Mouse (Mus musculus) liver, adult 2 months (tissue): ENCODE results near the gene Cd3eap. TPM values are rescaled to one million over a fixed set of nuclear protein-coding genes. Genes with fewer than 3 reads are reported as not detected.

Source experiments
- DNase-seq: peaks from one replicate; pipeline ENCODE4 v3.0.0-alpha.2; 2011; ENCODE audit warnings: low read depth, low spot score; ENCODE audit errors: extremely low read depth
- H3K27ac ChIP-seq: fragments of 200-500 bp; replicated peaks from 2 replicates; pipeline ENCODE4 v1.5.1; 2012; ENCODE audit warnings: low read depth, mild to moderate bottlenecking, control low read depth, inconsistent platforms, low read length; ENCODE audit not compliant: insufficient read depth
- H3K27me3 ChIP-seq: fragments of 200-500 bp; 2 replicates; pipeline ENCODE4 v1.6.1; 2012; ENCODE audit warnings: mild to moderate bottlenecking, moderate library complexity, low read length, inconsistent platforms; ENCODE audit not compliant: control insufficient read depth, insufficient read depth
- H3K36me3 ChIP-seq: fragments of 200-500 bp; 2 replicates; pipeline ENCODE4 v1.6.1; 2012; ENCODE audit warnings: low read length, inconsistent platforms; ENCODE audit not compliant: control insufficient read depth, insufficient read depth
- H3K4me1 ChIP-seq: fragments of 200-500 bp; 2 replicates; pipeline ENCODE4 v1.6.1; 2011; ENCODE audit warnings: low read length; ENCODE audit not compliant: control insufficient read depth, insufficient read depth
- H3K4me3 ChIP-seq: fragments of 200-500 bp; 2 replicates; pipeline ENCODE4 v1.5.1; 2011; ENCODE audit warnings: low read depth, mild to moderate bottlenecking, control low read depth, low read length, moderate library complexity; ENCODE audit not compliant: insufficient read depth
- H3K79me2 ChIP-seq: fragments of 200-500 bp; 2 replicates; pipeline ENCODE4 v1.6.1; 2012; ENCODE audit warnings: inconsistent platforms, mild to moderate bottlenecking, low read length, moderate library complexity; ENCODE audit not compliant: control insufficient read depth, insufficient read depth
- H3K9ac ChIP-seq: fragments of 200-500 bp; 2 replicates; pipeline ENCODE4 v1.6.1; 2012; ENCODE audit warnings: low read depth, mild to moderate bottlenecking, control low read depth, inconsistent platforms, low read length
- CTCF ChIP-seq: fragments of 200-500 bp; IDR thresholded peaks from 2 replicates; pipeline ENCODE4 v1.5.1; 2011; ENCODE audit warnings: low read depth, low read length, control low read depth
- POLR2A ChIP-seq: fragments of 200-500 bp; IDR thresholded peaks from 2 replicates; pipeline ENCODE4 v1.6.1; 2011; ENCODE audit warnings: low read length, control low read depth; ENCODE audit not compliant: insufficient read depth; ENCODE audit errors: extremely low read depth
- WGBS: fragments of 180-500 bp; shearing (Covaris S2); methylation state at CpG from one replicate; pipeline ENCODE4 v1.1.7; 2018; 5-methylcytosine and 5-hydroxymethylcytosine counted together
- polyA plus RNA-seq: library from polyadenylated mRNA; depleted of rRNA; stranded (reverse); fragments of >200 nt; gene quantifications from 2 replicates; pipeline ENCODE4 v1.2.3, GENCODE M21; 2012
- total RNA-seq: library from RNA; depleted of rRNA; stranded (reverse); fragments of >200 nt; gene quantifications from 2 replicates; pipeline ENCODE4 v1.2.3, GENCODE M21; 2014

Gene Cd3eap
- total and polyA plus RNA-seq, 2 experiments = 1.3 to 6.5 TPM

DNA sequence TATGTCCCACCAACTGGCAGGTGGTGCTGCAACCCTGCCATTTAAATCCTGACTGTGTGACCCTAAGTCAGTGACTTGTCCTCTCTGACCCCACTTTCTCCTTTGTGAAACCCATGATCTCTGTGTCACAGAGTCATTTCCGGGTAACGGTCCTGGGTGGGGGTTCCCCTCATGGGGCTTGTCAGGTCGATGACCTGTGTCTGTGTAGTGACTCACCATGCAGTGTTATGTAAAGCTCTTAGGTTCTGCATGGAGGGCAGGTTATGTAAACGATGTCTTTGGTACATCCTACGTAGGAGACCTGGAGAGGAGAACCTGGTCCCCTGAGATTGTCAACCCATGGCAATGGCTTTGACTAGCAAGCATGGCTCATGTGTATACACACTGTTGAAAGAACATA, 37.8 kb downstream of the Cd3eap start:
- no peak overlapping the region for H3K9ac ChIP-seq
- DNase-seq = no peak
- H3K27me3 ChIP-seq = no peaks in the 10 kb centered on the region
- H3K79me2 ChIP-seq = no peaks in the 10 kb centered on the region
- no peak overlapping the region for H3K27ac ChIP-seq
- WGBS = 8% methylated on average over 5 of the region's 5 CpGs
- no peaks in the 10 kb centered on the region; the same call in 1 of the 2 replicates for H3K4me1 ChIP-seq
- H3K4me3 ChIP-seq = no peak overlapping the region
- no peak for TF ChIP-seq POLR2A
- no peak for TF ChIP-seq CTCF
- no peaks in the 10 kb centered on the region for H3K36me3 ChIP-seq

DNA sequence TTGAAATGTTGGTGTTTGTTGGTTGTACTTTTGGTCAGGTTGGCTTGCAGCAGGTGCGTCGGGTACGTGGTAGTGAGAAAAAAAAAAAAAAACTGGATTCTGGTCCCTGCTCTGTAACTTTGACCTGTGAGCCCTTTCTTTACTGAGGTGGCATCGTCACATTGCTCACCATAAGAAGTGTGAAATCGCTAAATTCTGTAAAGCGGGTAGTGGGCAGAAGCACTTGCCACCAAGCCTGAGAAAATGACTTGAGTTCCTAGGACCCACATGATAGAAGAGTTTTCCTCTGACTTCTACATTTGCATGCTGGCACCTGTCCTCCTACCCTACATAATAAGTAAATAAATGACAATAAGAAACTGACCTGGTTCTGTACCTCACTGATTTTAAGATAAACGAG, 38.6 kb downstream of the Cd3eap start:
- Histone ChIP-seq H3K36me3 (no peaks in the 10 kb centered on the region), H3K4me1 (no peaks in the 10 kb centered on the region; the same call in 1 of the 2 replicates), H3K27ac (no peak overlapping the region), H3K9ac (no peak overlapping the region), H3K79me2 (no peaks in the 10 kb centered on the region), H3K4me3 (no peak overlapping the region), H3K27me3 (no peaks in the 10 kb centered on the region)
- no peak for DNase-seq
- WGBS = 17% methylated on average over 7 of the region's 7 CpGs
- TF ChIP-seq POLR2A = no peak
- TF ChIP-seq CTCF = no peak

DNA sequence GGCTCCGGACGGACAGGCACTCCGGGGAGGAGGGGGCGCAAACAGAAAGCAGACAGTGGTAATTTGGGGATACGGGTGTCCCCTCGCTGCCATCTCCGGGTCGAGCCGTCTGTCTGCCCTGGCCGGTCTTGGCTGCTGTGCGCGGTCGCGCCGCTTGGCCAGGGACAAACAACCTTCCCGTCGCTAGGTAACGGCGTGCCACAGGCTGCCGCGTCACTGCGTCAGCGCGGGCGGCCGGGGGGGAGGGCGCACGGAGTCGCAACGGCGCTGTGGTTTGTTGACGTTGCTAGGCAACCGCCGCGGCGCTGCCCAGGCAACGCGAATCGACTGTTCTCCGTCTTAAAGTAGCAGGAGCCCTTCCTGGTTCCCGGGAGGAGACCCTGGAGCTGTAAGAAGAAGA, 39.4 kb downstream of the Cd3eap start:
- DNase-seq = peak; percentile 80
- H3K4me3 ChIP-seq = peak overlapping the region; percentile 52; the same call in 1 of the 2 replicates
- TF ChIP-seq CTCF = peak; percentile 31
- no peak for TF ChIP-seq POLR2A
- H3K79me2 ChIP-seq = no peaks in the 10 kb centered on the region
- H3K9ac ChIP-seq = peak overlapping the region; percentile 54
- H3K36me3 ChIP-seq = no peaks in the 10 kb centered on the region
- no peaks in the 10 kb centered on the region; the same call in 1 of the 2 replicates for H3K4me1 ChIP-seq
- under 1% methylated on average over 41 of the region's 41 CpGs for WGBS
- no peak overlapping the region for H3K27ac ChIP-seq
- no peaks in the 10 kb centered on the region for H3K27me3 ChIP-seq

DNA sequence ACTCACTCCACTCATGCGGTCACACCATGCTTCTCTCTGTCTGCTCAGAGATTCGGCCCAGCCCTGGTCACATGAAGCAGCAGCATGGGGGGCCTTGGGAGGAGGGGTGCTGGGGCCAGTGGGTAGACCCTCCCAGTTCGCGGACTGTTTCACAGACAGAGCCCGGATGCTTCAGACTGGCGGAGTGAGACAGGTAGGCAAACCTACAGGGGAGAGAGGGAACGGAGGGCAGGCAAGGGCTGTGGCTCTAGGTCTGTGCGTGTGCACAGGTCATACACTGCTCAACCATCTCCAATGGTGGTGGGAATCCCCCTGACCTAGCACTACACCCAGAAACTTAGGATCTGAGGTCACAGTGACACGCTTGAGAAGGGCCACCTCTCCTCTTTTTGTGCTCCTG, 39.8 kb downstream of the Cd3eap start:
- DNase-seq = no peak
- H3K79me2 ChIP-seq = no peaks in the 10 kb centered on the region
- peak overlapping the region; percentile 54; the same call in 1 of the 2 replicates for H3K9ac ChIP-seq
- no peaks in the 10 kb centered on the region for H3K27me3 ChIP-seq
- no peak for TF ChIP-seq CTCF
- TF ChIP-seq POLR2A = no peak
- no peaks in the 10 kb centered on the region for H3K36me3 ChIP-seq
- no peak overlapping the region for H3K27ac ChIP-seq
- 44% methylated on average over 9 of the region's 9 CpGs for WGBS
- no peaks in the 10 kb centered on the region; the same call in 1 of the 2 replicates for H3K4me1 ChIP-seq
- peak overlapping the region; percentile 52; the same call in 1 of the 2 replicates for H3K4me3 ChIP-seq

DNA sequence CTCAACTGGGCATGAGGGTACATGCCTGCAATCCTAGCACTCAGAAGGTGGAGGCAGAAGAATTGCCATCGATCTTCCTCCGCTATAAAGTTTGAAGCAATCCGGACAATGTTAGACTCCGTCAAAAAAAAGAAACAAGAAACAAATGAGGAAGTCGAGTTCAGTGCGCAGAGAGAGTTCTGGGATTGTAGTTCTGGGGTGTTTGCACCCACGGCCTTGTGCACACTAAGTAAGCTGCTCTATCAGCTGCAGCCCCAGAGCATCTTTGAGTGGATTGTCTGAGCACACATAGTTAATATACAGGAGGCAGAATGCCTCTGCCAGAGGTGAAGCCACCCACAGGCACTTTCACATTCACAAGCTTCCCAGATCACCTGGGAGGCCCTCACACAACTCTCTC, 40.6 kb downstream of the Cd3eap start:
- Histone ChIP-seq H3K4me3 (no peak overlapping the region), H3K79me2 (no peaks in the 10 kb centered on the region), H3K4me1 (no peaks in the 10 kb centered on the region; the same call in 1 of the 2 replicates), H3K36me3 (no peaks in the 10 kb centered on the region), H3K27me3 (no peaks in the 10 kb centered on the region), H3K27ac (no peak overlapping the region), H3K9ac (no peak overlapping the region)
- DNase-seq = no peak
- WGBS = 85% methylated on average over 7 of the region's 7 CpGs
- TF ChIP-seq POLR2A = no peak
- no peak for TF ChIP-seq CTCF

DNA sequence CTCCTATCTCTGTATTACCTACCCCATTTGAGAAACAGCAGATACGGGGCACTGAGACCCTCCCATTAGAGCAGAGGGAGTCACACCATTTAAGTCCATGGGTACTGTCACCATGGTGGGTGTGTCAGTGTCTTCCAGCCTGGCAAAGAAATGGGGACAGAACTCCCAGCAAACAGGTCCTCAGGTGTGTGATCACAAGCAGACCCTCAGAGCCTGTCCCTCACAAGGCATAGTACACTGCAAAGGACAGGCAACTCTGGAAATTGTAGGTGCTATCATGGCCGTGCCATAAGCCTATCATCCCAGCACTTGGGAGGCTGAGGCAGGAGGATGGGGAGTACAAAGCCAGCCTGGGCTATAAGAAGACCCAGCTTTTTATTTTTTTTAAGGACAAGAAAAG, 41.1 kb downstream of the Cd3eap start:
- H3K27me3 ChIP-seq = no peaks in the 10 kb centered on the region
- 77% methylated on average over 2 of the region's 2 CpGs for WGBS

More for the DNA sequence above, 41.1 kb downstream of the Cd3eap start:
- Histone ChIP-seq H3K9ac (no peak overlapping the region), H3K4me3 (no peak overlapping the region), H3K27ac (no peak overlapping the region), H3K36me3 (no peaks in the 10 kb centered on the region), H3K79me2 (no peaks in the 10 kb centered on the region), H3K4me1 (no peaks in the 10 kb centered on the region; the same call in 1 of the 2 replicates)
- TF ChIP-seq POLR2A (no peak), CTCF (no peak)
- no peak for DNase-seq
